Mouse (Mus musculus) neural tube, embryonic 11.5 days (tissue): ENCODE data around the gene Map3k9. TPM values are rescaled to one million over a fixed set of nuclear protein-coding genes. Genes with fewer than 3 reads are reported as not detected.

ENCODE experiments used
- ATAC-seq: fragments of 200-750 bp; cut with Nextera tagmentation; 2 replicates; pipeline ENCODE4 v1.8.0; 2017; ENCODE audit warnings: moderate number of reproducible peaks, mild to moderate bottlenecking, moderate TSS enrichment, moderate library complexity; ENCODE audit not compliant: insufficient read depth, low FRiP score, low TSS enrichment
- DNase-seq: peaks from one replicate; pipeline ENCODE4 v3.0.0-alpha.2; 2015; ENCODE audit warnings: low spot score
- H3K27ac ChIP-seq: fragments of 300-500 bp; sonication (generic); 2 replicates; pipeline ENCODE4 v1.5.1; 2014; ENCODE audit warnings: low read depth, mild to moderate bottlenecking, low read length
- H3K27me3 ChIP-seq: fragments of 300-500 bp; sonication (generic); 2 replicates; pipeline ENCODE4 v1.6.1; 2014; ENCODE audit warnings: mild to moderate bottlenecking, low read length, mixed read lengths; ENCODE audit not compliant: control insufficient read depth, insufficient read depth
- H3K36me3 ChIP-seq: fragments of 300-500 bp; sonication (generic); 2 replicates; pipeline ENCODE4 v1.6.1; 2014; ENCODE audit warnings: mild to moderate bottlenecking, low read length, moderate library complexity, mixed read lengths; ENCODE audit not compliant: control insufficient read depth, insufficient read depth
- H3K4me1 ChIP-seq: fragments of 300-500 bp; sonication (generic); 2 replicates; pipeline ENCODE4 v1.6.1; 2014; ENCODE audit warnings: low read length, mixed read lengths; ENCODE audit not compliant: control insufficient read depth, insufficient read depth
- H3K4me2 ChIP-seq: fragments of 300-500 bp; sonication (generic); 2 replicates; pipeline ENCODE4 v1.6.1; 2014; ENCODE audit warnings: low read depth, mild to moderate bottlenecking, moderate library complexity
- H3K4me3 ChIP-seq: fragments of 300-500 bp; sonication (generic); 2 replicates; pipeline ENCODE4 v1.5.1; 2014; ENCODE audit warnings: low read depth, low read length
- H3K9ac ChIP-seq: fragments of 300-500 bp; sonication (generic); 2 replicates; pipeline ENCODE4 v1.6.1; 2014; ENCODE audit warnings: mild to moderate bottlenecking, low read length
- H3K9me3 ChIP-seq: fragments of 300-500 bp; sonication (generic); 2 replicates; pipeline ENCODE4 v1.6.1; 2016; ENCODE audit warnings: low read length; ENCODE audit not compliant: control insufficient read depth
- WGBS: fragments of 180-500 bp; shearing (Covaris S2); extraction: QIAGEN DNeasy Blood & Tissue Kit; methylation state at CpG from one replicate; pipeline ENCODE4 v1.1.7; 2014; 5-methylcytosine and 5-hydroxymethylcytosine counted together
- polyA plus RNA-seq: library from polyadenylated mRNA; unstranded; fragments of >200 nt; fragmentation: Nextera tagmentation; extraction: Ambion mirVana; gene quantifications from 2 replicates; pipeline ENCODE4 v1.2.1, GENCODE M21; 2014

Gene Map3k9
- polyA plus RNA-seq, 1 experiment from 2014 or later, result 3.7 TPM

GRCm38 (mm10) chr12:81719161-81719560 is 61.8 kb downstream of the Map3k9 start:
- 83% methylated on average over 5 of the region's 5 CpGs for WGBS
- H3K4me1 ChIP-seq, result no peaks in the 10 kb centered on the region
- ATAC-seq, result no peak

GRCm38 (mm10) chr12:81712618-81713017 is 68.4 kb downstream of the Map3k9 start:
- H3K9ac ChIP-seq, result no peak overlapping the region
- no peak overlapping the region for H3K27ac ChIP-seq
- DNase-seq (no peak), ATAC-seq (no peak)
- no peaks in the 10 kb centered on the region for H3K27me3 ChIP-seq
- no peak overlapping the region for H3K4me2 ChIP-seq
- no peaks in the 10 kb centered on the region for H3K4me1 ChIP-seq
- H3K4me3 ChIP-seq, result no peak overlapping the region
- no peaks in the 10 kb centered on the region for H3K9me3 ChIP-seq
- H3K36me3 ChIP-seq, result no peaks in the 10 kb centered on the region
- WGBS, result 92% methylated on average over 4 of the region's 4 CpGs

More at GRCm38 (mm10) chr12:81719161-81719560, 61.8 kb downstream of the Map3k9 start:
- no peak overlapping the region for H3K4me2 ChIP-seq
- H3K4me3 ChIP-seq, result no peak overlapping the region
- no peak overlapping the region for H3K9ac ChIP-seq
- no peak for DNase-seq
- no peaks in the 10 kb centered on the region for H3K9me3 ChIP-seq
- no peaks in the 10 kb centered on the region for H3K36me3 ChIP-seq
- H3K27me3 ChIP-seq, result no peaks in the 10 kb centered on the region
- H3K27ac ChIP-seq, result no peak overlapping the region

GRCm38 (mm10) chr12:81702903-81703302 is 78.1 kb downstream of the Map3k9 start:
- Histone ChIP-seq H3K4me2 (no peak overlapping the region), H3K27me3 (no peaks in the 10 kb centered on the region), H3K9ac (no peak overlapping the region), H3K4me3 (no peak overlapping the region), H3K36me3 (no peaks in the 10 kb centered on the region), H3K4me1 (no peaks in the 10 kb centered on the region), H3K9me3 (no peaks in the 10 kb centered on the region), H3K27ac (no peak overlapping the region)
- ATAC-seq (no peak), DNase-seq (no peak)
- 16% methylated on average over 1 of the region's 1 CpGs for WGBS

- Histone ChIP-seq H3K4me2 (no peak overlapping the region), H3K4me3 (no peak overlapping the region), H3K27ac (no peak overlapping the region), H3K4me1 (no peaks in the 10 kb centered on the region), H3K27me3 (no peaks in the 10 kb centered on the region), H3K36me3 (no peaks in the 10 kb centered on the region), H3K9me3 (no peaks in the 10 kb centered on the region), H3K9ac (no peak overlapping the region)
- ATAC-seq (no peak), DNase-seq (no peak)
- 66% methylated on average over 4 of the region's 4 CpGs for WGBS
Observed at GRCm38 (mm10) chr12:81698011-81698410, 83.0 kb downstream of the Map3k9 start.

DNA sequence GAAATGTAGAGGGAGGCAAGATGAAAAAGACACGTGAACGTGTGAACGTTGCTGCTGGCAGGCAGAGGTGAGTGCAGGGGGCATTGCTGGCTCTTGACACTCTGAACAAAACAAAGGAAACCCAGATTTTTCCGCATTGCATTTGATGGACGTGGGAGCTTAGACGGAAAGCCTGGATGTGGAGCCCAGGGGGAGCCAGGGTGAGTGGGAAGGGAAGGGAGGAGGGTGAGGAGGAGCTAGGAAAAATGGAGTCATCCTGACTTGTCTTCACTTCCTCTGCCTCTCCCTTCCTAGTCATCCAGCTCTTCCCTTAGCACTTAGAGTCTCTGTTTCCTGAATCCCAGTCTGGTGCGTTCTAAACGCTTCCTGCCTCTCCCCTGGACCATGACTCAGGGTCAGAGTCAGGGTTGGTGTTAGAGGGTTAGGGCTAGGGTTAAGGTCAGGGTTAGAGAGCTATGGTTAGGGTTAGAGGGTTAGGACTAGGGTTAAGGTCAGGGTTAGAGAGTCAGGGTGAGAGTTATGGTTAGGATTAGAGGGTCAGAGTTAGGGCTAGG is 89.7 kb downstream of the Map3k9 start:
- H3K9me3 ChIP-seq, result no peaks in the 10 kb centered on the region
- H3K4me3 ChIP-seq, result no peak overlapping the region
- WGBS, result 63% methylated on average over 8 of the region's 8 CpGs
- H3K36me3 ChIP-seq, result no peaks in the 10 kb centered on the region
- no peak overlapping the region for H3K4me2 ChIP-seq
- no peaks in the 10 kb centered on the region; the same call in 1 of the 2 replicates for H3K4me1 ChIP-seq
- DNase-seq (no peak), ATAC-seq (no peak)
- no peak overlapping the region for H3K27ac ChIP-seq
- no peak overlapping the region for H3K9ac ChIP-seq
- H3K27me3 ChIP-seq, result no peaks in the 10 kb centered on the region

- 92% methylated on average over 7 of the region's 7 CpGs for WGBS
- no peak overlapping the region for H3K27ac ChIP-seq
- H3K9ac ChIP-seq, result no peak overlapping the region
- H3K4me1 ChIP-seq, result no peaks in the 10 kb centered on the region; the same call in 1 of the 2 replicates
- no peaks in the 10 kb centered on the region for H3K27me3 ChIP-seq
- DNase-seq (no peak), ATAC-seq (no peak)
- H3K36me3 ChIP-seq, result no peaks in the 10 kb centered on the region
- no peak overlapping the region for H3K4me2 ChIP-seq
- no peaks in the 10 kb centered on the region for H3K9me3 ChIP-seq
- H3K4me3 ChIP-seq, result no peak overlapping the region
Observed at GRCm38 (mm10) chr12:81690751-81691150, 90.2 kb downstream of the Map3k9 start.

DNA sequence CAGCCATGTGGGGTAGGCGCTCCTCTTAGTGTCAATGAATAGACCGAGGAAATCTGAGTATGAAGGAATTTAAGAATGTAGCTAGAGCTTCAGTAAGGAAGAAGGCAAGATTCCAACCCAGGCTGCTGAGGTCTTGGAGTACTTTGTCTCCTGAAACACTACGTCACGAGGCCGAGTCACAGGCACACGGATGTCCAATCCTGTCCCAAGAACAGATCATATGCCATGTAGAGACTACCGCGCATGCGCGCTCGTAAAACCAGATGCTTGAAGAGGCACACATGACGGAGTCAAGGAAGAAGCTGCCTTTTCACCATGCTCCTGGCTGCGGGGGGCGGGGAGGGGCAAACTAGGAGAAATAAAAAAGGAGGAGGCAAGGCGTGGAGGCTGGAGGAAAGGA is 90.9 kb downstream of the Map3k9 start:
- 91% methylated on average over 15 of the region's 15 CpGs for WGBS
- ATAC-seq (no peak), DNase-seq (no peak)
- no peak overlapping the region for H3K27ac ChIP-seq
- no peaks in the 10 kb centered on the region for H3K36me3 ChIP-seq
- no peak overlapping the region for H3K4me3 ChIP-seq
- H3K4me2 ChIP-seq, result no peak overlapping the region
- H3K4me1 ChIP-seq, result no peaks in the 10 kb centered on the region; the same call in 1 of the 2 replicates
- H3K27me3 ChIP-seq, result no peaks in the 10 kb centered on the region
- no peak overlapping the region for H3K9ac ChIP-seq
- no peaks in the 10 kb centered on the region for H3K9me3 ChIP-seq

GRCm38 (mm10) chr12:81689505-81690056 is 91.4 kb downstream of the Map3k9 start:
- Histone ChIP-seq H3K9ac (no peak overlapping the region), H3K27me3 (no peaks in the 10 kb centered on the region), H3K4me1 (no peaks in the 10 kb centered on the region; the same call in 1 of the 2 replicates), H3K4me3 (no peak overlapping the region), H3K36me3 (no peaks in the 10 kb centered on the region), H3K4me2 (no peak overlapping the region), H3K9me3 (no peaks in the 10 kb centered on the region), H3K27ac (no peak overlapping the region)
- no peak for ATAC-seq
- 40% methylated on average over 4 of the region's 4 CpGs for WGBS
- no peak for DNase-seq

DNA sequence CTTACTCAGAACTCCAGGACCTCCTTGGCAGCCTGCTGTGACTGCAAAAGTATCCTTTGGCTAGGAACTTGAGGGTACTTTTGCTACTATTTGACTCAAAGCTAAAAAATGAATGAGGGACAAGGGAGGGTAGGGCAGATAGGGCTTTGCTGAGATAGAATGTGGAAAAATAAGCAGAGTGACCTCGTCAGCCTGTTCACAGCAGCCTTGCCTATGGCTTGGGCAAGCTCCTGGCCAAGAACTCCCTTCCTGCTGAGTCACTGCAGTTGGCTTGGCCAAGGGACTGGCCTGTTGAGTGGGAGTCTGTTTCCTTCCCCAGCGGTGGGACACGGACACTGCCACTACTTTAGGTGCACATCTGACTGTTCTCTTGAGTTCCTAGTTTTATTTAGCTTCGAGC is 92.4 kb downstream of the Map3k9 start:
- no peak overlapping the region for H3K4me3 ChIP-seq
- no peak for DNase-seq
- no peak overlapping the region for H3K4me2 ChIP-seq
- 89% methylated on average over 4 of the region's 4 CpGs for WGBS
- no peak overlapping the region for H3K27ac ChIP-seq
- H3K4me1 ChIP-seq, result no peaks in the 10 kb centered on the region; the same call in 1 of the 2 replicates
- no peaks in the 10 kb centered on the region for H3K9me3 ChIP-seq
- no peak overlapping the region for H3K9ac ChIP-seq
- ATAC-seq, result no peak
- H3K36me3 ChIP-seq, result no peaks in the 10 kb centered on the region
- no peaks in the 10 kb centered on the region for H3K27me3 ChIP-seq
